Mouse (Mus musculus) neural tube, embryonic 15.5 days (tissue): ENCODE data around the gene Snx25. TPM values are rescaled to one million over a fixed set of nuclear protein-coding genes. Genes with fewer than 3 reads are reported as not detected.
A peak's percentile ranks its signal among the peaks of the same experiment; 100 is the strongest.
"Not testable (repeated sequence)": the region's sequence is repeated elsewhere in the genome, so short reads cannot be mapped to it uniquely, and the experiment has no call there.

ENCODE experiments used
- ATAC-seq: fragments of 200-750 bp; cut with Nextera tagmentation; 2 replicates; pipeline ENCODE4 v1.8.0; 2017; ENCODE audit warnings: mild to moderate bottlenecking, moderate TSS enrichment, moderate library complexity; ENCODE audit not compliant: low FRiP score
- H3K27ac ChIP-seq: fragments of 300-500 bp; sonication (generic); replicated peaks from 2 replicates; pipeline ENCODE4 v1.5.1; 2015; ENCODE audit warnings: mild to moderate bottlenecking, inconsistent platforms
- H3K27me3 ChIP-seq: fragments of 300-500 bp; sonication (generic); replicated peaks from 2 replicates; pipeline ENCODE4 v1.6.1; 2015; ENCODE audit warnings: inconsistent platforms
- H3K36me3 ChIP-seq: fragments of 300-500 bp; sonication (generic); 2 replicates; pipeline ENCODE4 v1.6.1; 2015; ENCODE audit warnings: inconsistent platforms
- H3K4me1 ChIP-seq: fragments of 300-500 bp; sonication (generic); 2 replicates; pipeline ENCODE4 v1.6.1; 2015; ENCODE audit warnings: inconsistent platforms
- H3K4me2 ChIP-seq: fragments of 300-500 bp; sonication (generic); 2 replicates; pipeline ENCODE4 v1.6.1; 2015; ENCODE audit warnings: inconsistent platforms, mild to moderate bottlenecking, moderate library complexity
- H3K4me3 ChIP-seq: fragments of 300-500 bp; sonication (generic); replicated peaks from 2 replicates; pipeline ENCODE4 v1.5.1; 2015; ENCODE audit warnings: mild to moderate bottlenecking, inconsistent platforms
- H3K9ac ChIP-seq: fragments of 300-500 bp; sonication (generic); replicated peaks from 2 replicates; pipeline ENCODE4 v1.6.1; 2015; ENCODE audit warnings: mild to moderate bottlenecking, inconsistent platforms
- H3K9me3 ChIP-seq: fragments of 300-500 bp; sonication (generic); replicated peaks from 2 replicates; pipeline ENCODE4 v1.6.1; 2016; ENCODE audit warnings: inconsistent platforms
- WGBS: fragments of 180-500 bp; shearing (Covaris S2); methylation state at CpG from one replicate; pipeline ENCODE4 v1.1.7; 2015; ENCODE audit warnings: mixed read lengths; 5-methylcytosine and 5-hydroxymethylcytosine counted together
- polyA plus RNA-seq: library from polyadenylated mRNA; unstranded; fragments of >200 nt; fragmentation: Nextera tagmentation; extraction: Ambion mirVana; gene quantifications from 2 replicates; pipeline ENCODE4 v1.2.1, GENCODE M21; 2015

Snx25 gene
- polyA plus RNA-seq, 1 experiment from 2014 or later = 11.2 TPM

- Histone ChIP-seq H3K4me2 (peak overlapping the region; percentile 23; the same call in 1 of the 2 replicates), H3K4me1 (peaks cover 39% of the 10 kb centered on the region), H3K9me3 (no peaks in the 10 kb centered on the region), H3K9ac (no peak overlapping the region), H3K27ac (no peak overlapping the region), H3K36me3 (no peaks in the 10 kb centered on the region), H3K27me3 (peaks cover 9% of the 10 kb centered on the region; the same call in 1 of the 2 replicates), H3K4me3 (no peak overlapping the region)
- no peak for ATAC-seq
- 81% methylated on average over 9 of the region's 9 CpGs for WGBS
These were observed 2.2 kb downstream of the Snx25 start for GRCm38 (mm10) chr8:46149782-46150181.

GRCm38 (mm10) chr8:46149306-46149705, 2.7 kb downstream of the Snx25 start:
- H3K4me3 ChIP-seq = no peak overlapping the region
- ATAC-seq = no peak
- WGBS = 89% methylated on average over 6 of the region's 6 CpGs
- H3K27me3 ChIP-seq = peaks cover 5% of the 10 kb centered on the region; the same call in 1 of the 2 replicates
- H3K4me1 ChIP-seq = peaks cover 39% of the 10 kb centered on the region
- H3K36me3 ChIP-seq = no peaks in the 10 kb centered on the region
- H3K9me3 ChIP-seq = no peaks in the 10 kb centered on the region
- no peak overlapping the region for H3K27ac ChIP-seq
- no peak overlapping the region for H3K4me2 ChIP-seq
- H3K9ac ChIP-seq = no peak overlapping the region

GRCm38 (mm10) chr8:46146173-46146572, 5.8 kb downstream of the Snx25 start:
- no peak overlapping the region for H3K9ac ChIP-seq
- no peaks in the 10 kb centered on the region for H3K36me3 ChIP-seq
- 41% methylated on average over 3 of the region's 3 CpGs for WGBS
- peaks cover 43% of the 10 kb centered on the region for H3K4me1 ChIP-seq
- H3K27ac ChIP-seq = no peak overlapping the region
- no peak overlapping the region for H3K4me2 ChIP-seq
- H3K27me3 ChIP-seq = no peaks in the 10 kb centered on the region
- no peak for ATAC-seq
- H3K9me3 ChIP-seq = no peaks in the 10 kb centered on the region
- H3K4me3 ChIP-seq = no peak overlapping the region

- no peaks in the 10 kb centered on the region for H3K27me3 ChIP-seq
- H3K9me3 ChIP-seq = no peaks in the 10 kb centered on the region
- H3K4me2 ChIP-seq = no peak overlapping the region
- H3K9ac ChIP-seq = no peak overlapping the region
- 58% methylated on average over 1 of the region's 1 CpGs for WGBS
- no peak overlapping the region for H3K4me3 ChIP-seq
- no peaks in the 10 kb centered on the region for H3K36me3 ChIP-seq
- ATAC-seq = no peak
- no peak overlapping the region for H3K27ac ChIP-seq
- H3K4me1 ChIP-seq = peaks cover 26% of the 10 kb centered on the region
These were observed 8.0 kb downstream of the Snx25 start for GRCm38 (mm10) chr8:46143924-46144323.

GRCm38 (mm10) chr8:46143470-46143869, 8.5 kb downstream of the Snx25 start:
- Histone ChIP-seq H3K4me2 (no peak overlapping the region), H3K9me3 (no peaks in the 10 kb centered on the region), H3K4me1 (peaks cover 23% of the 10 kb centered on the region), H3K27me3 (no peaks in the 10 kb centered on the region), H3K4me3 (no peak overlapping the region), H3K36me3 (no peaks in the 10 kb centered on the region), H3K27ac (no peak overlapping the region), H3K9ac (no peak overlapping the region)
- WGBS = 73% methylated on average over 5 of the region's 5 CpGs
- no peak for ATAC-seq

- ATAC-seq = no peak
- Histone ChIP-seq H3K4me1 (peaks cover 19% of the 10 kb centered on the region), H3K9me3 (no peaks in the 10 kb centered on the region), H3K4me3 (no peak overlapping the region), H3K36me3 (no peaks in the 10 kb centered on the region), H3K27me3 (no peaks in the 10 kb centered on the region), H3K27ac (no peak overlapping the region), H3K4me2 (no peak overlapping the region), H3K9ac (no peak overlapping the region)
- 96% methylated on average over 4 of the region's 4 CpGs for WGBS
These were observed 9.4 kb downstream of the Snx25 start for GRCm38 (mm10) chr8:46142498-46143081.

GRCm38 (mm10) chr8:46141688-46142087, 10.3 kb downstream of the Snx25 start:
- no peaks in the 10 kb centered on the region for H3K36me3 ChIP-seq
- ATAC-seq = no peak
- H3K4me2 ChIP-seq = no peak overlapping the region
- WGBS = 94% methylated on average over 3 of the region's 3 CpGs
- H3K27me3 ChIP-seq = no peaks in the 10 kb centered on the region
- H3K4me3 ChIP-seq = no peak overlapping the region
- no peak overlapping the region for H3K9ac ChIP-seq
- no peak overlapping the region for H3K27ac ChIP-seq
- peaks cover 18% of the 10 kb centered on the region for H3K4me1 ChIP-seq
- no peaks in the 10 kb centered on the region for H3K9me3 ChIP-seq

GRCm38 (mm10) chr8:46140376-46141120, 11.4 kb downstream of the Snx25 start:
- peaks cover 12% of the 10 kb centered on the region; the same call in 1 of the 2 replicates for H3K4me1 ChIP-seq
- H3K36me3 ChIP-seq = no peaks in the 10 kb centered on the region
- H3K27ac ChIP-seq = no peak overlapping the region
- no peak for ATAC-seq
- H3K4me2 ChIP-seq = no peak overlapping the region
- no peaks in the 10 kb centered on the region for H3K27me3 ChIP-seq
- H3K9me3 ChIP-seq = no peaks in the 10 kb centered on the region
- WGBS = 81% methylated on average over 9 of the region's 9 CpGs
- no peak overlapping the region for H3K4me3 ChIP-seq
- H3K9ac ChIP-seq = no peak overlapping the region

GRCm38 (mm10) chr8:46137843-46138596, 13.9 kb downstream of the Snx25 start:
- no peak overlapping the region for H3K4me3 ChIP-seq
- H3K4me1 ChIP-seq = peaks cover 8% of the 10 kb centered on the region; the same call in 1 of the 2 replicates
- no peak overlapping the region for H3K27ac ChIP-seq
- no peaks in the 10 kb centered on the region for H3K9me3 ChIP-seq
- ATAC-seq = no peak
- WGBS = 88% methylated on average over 10 of the region's 10 CpGs
- H3K9ac ChIP-seq = no peak overlapping the region
- H3K36me3 ChIP-seq = 0 out of 2 replicates have a peak, but pooled peaks cover 5% of the 10 kb centered on the region
- H3K4me2 ChIP-seq = no peak overlapping the region
- no peaks in the 10 kb centered on the region for H3K27me3 ChIP-seq

- H3K4me2 ChIP-seq = no peak overlapping the region
- H3K9ac ChIP-seq = no peak overlapping the region
- 91% methylated on average over 1 of the region's 1 CpGs for WGBS
- ATAC-seq = no peak
- H3K4me3 ChIP-seq = no peak overlapping the region
- no peaks in the 10 kb centered on the region for H3K9me3 ChIP-seq
- 0 out of 2 replicates have a peak, but pooled peaks cover 5% of the 10 kb centered on the region for H3K36me3 ChIP-seq
- H3K4me1 ChIP-seq = peaks cover 7% of the 10 kb centered on the region; the same call in 1 of the 2 replicates
- no peaks in the 10 kb centered on the region for H3K27me3 ChIP-seq
- no peak overlapping the region for H3K27ac ChIP-seq
These were observed 14.6 kb downstream of the Snx25 start for GRCm38 (mm10) chr8:46137336-46137735.

GRCm38 (mm10) chr8:46135546-46135945, 16.4 kb downstream of the Snx25 start:
- H3K9ac ChIP-seq, H3K27ac ChIP-seq, H3K4me3 ChIP-seq, H3K4me2 ChIP-seq, ATAC-seq, H3K9me3 ChIP-seq, H3K36me3 ChIP-seq, H3K4me1 ChIP-seq, H3K27me3 ChIP-seq: not testable (repeated sequence)
- WGBS = 82% methylated on average over 2 of the region's 2 CpGs
